Mouse (Mus musculus): ENCODE results near the gene Vwa5b1. TPM values are rescaled to one million over a fixed set of nuclear protein-coding genes. Genes with fewer than 3 reads are reported as not detected.

The Vwa5b1 gene
- total and polyA plus RNA-seq, 3 experiments: not detected

DNA sequence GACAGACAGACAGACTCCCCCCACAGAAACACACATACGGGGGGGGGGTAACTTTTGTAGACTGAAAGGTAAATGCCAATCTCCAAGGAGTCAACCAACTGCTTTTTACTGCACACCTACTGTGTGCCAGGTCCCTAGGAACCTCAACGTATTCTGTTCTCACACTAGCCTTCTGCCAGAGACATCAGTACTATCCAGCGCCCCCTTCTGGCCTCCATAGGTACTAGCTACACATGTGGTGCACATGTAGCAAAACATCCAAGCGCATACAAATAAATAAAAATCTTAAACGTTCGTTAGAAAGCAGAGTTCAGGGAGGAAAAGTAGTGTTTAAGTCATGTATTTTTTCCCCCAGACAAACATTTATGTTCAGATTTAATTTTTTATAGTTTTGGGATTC is 88.6 kb downstream of the Vwa5b1 start:
- Histone ChIP-seq H3K79me2 (ENCODE audit: control insufficient read depth, insufficient read depth, low read length, poor library complexity) (no peaks in the 10 kb centered on the region), H3K27ac (ENCODE audit: control insufficient read depth, low read depth, low read length) (no peak overlapping the region), H3K27me3 (ENCODE audit: control insufficient read depth in 1 of 2, insufficient read depth in 2 of 2, low read length in 2 of 2) (no peaks in the 10 kb centered on the region; a peak in 1 of 4 replicates), H3K9ac (ENCODE audit: control insufficient read depth, low read depth, low read length, poor library complexity, severe bottlenecking) (no peak overlapping the region), H3K36me3 (ENCODE audit: control insufficient read depth in 1 of 2, insufficient read depth in 2 of 2, low read length in 2 of 2) (no peaks in the 10 kb centered on the region), H3K4me1 (ENCODE audit: control insufficient read depth in 1 of 2, insufficient read depth in 2 of 2, low read length in 2 of 2) (no peaks in the 10 kb centered on the region), H3K4me3 (ENCODE audit: control insufficient read depth in 1 of 2, insufficient read depth in 1 of 2, low read depth in 2 of 2, low read length in 2 of 2) (no peak overlapping the region), H3K9me3 (replicated peaks; ENCODE audit: insufficient read depth, low read length) (no peaks in the 10 kb centered on the region)
- TF ChIP-seq CTCF (IDR thresholded peaks at IDR 0.05 in 2 of 3, conservative IDR thresholded peaks at IDR 0.05 in 1 of 3; ENCODE audit: control insufficient read depth in 1 of 3, insufficient read depth in 1 of 3, low read depth in 2 of 3, low read length in 3 of 3, poor library complexity in 1 of 3, severe bottlenecking in 1 of 3): no peak
- no peak for TF ChIP-seq ZC3H11A (IDR thresholded peaks at IDR 0.05; ENCODE audit: low read depth, low read length)
- TF ChIP-seq ZNF384 (IDR thresholded peaks at IDR 0.05; ENCODE audit: low read depth, low read length): no peak
- no peak for TF ChIP-seq GABPA (IDR thresholded peaks at IDR 0.05; ENCODE audit: low read depth, low read length)
- no peak for DNase-seq (ENCODE audit: low read depth, low spot score)

DNA sequence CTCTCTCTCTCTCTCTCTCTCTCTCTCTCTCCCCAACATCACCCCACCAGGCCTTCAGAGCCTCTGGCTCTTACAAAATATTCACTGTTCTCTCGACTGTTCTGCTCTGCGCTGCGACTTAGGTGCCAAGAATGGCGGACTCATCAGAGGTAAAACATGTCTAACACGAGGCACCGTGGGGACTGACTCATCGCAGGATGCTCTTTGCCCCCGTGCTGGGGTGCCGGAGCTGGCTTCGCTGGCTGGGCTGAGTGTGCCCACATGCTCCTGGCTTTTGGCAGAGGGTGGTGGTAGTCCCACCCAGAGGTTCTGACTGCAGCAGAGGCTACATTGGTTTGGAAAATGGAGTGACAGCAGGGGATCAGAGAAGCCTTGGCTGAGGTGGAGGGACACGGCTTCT is 89.4 kb downstream of the Vwa5b1 start:
- H3K4me1 ChIP-seq (ENCODE audit: control insufficient read depth in 1 of 2, insufficient read depth in 2 of 2, low read length in 2 of 2): no peaks in the 10 kb centered on the region
- no peaks in the 10 kb centered on the region for H3K79me2 ChIP-seq (ENCODE audit: control insufficient read depth, insufficient read depth, low read length, poor library complexity)
- no peaks in the 10 kb centered on the region; a peak in 1 of 4 replicates for H3K27me3 ChIP-seq (ENCODE audit: control insufficient read depth in 1 of 2, insufficient read depth in 2 of 2, low read length in 2 of 2)
- TF ChIP-seq TCF12 (IDR thresholded peaks at IDR 0.05; ENCODE audit: low read depth, low read length): no peak
- TF ChIP-seq MAZ (IDR thresholded peaks at IDR 0.05; ENCODE audit: low read depth, low read length): no peak
- TF ChIP-seq SMC3 (IDR thresholded peaks at IDR 0.05; ENCODE audit: low read depth, low read length): no peak
- no peak for TF ChIP-seq CHD2 (IDR thresholded peaks at IDR 0.05; ENCODE audit: low read length)
- no peak for TF ChIP-seq ZKSCAN1 (IDR thresholded peaks at IDR 0.05; ENCODE audit: low read depth, low read length)
- TF ChIP-seq MXI1 (IDR thresholded peaks at IDR 0.05; ENCODE audit: low read depth, low read length): no peak
- TF ChIP-seq E2F4 (IDR thresholded peaks at IDR 0.05; ENCODE audit: borderline replicate concordance, low read depth, low read length): no peak
- no peak for TF ChIP-seq TAL1 (IDR thresholded peaks at IDR 0.05; ENCODE audit: low read length)
- TF ChIP-seq USF2 (IDR thresholded peaks at IDR 0.05; ENCODE audit: borderline replicate concordance in 1 of 2, insufficient read depth in 1 of 2, low read depth in 1 of 2, low read length in 2 of 2): no peak
- no peak for TF ChIP-seq POLR2AphosphoS2 (IDR thresholded peaks at IDR 0.05; ENCODE audit: low read length)
- H3K9ac ChIP-seq (ENCODE audit: control insufficient read depth, low read depth, low read length, poor library complexity, severe bottlenecking): no peak overlapping the region
- H3K36me3 ChIP-seq (ENCODE audit: control insufficient read depth in 1 of 2, insufficient read depth in 2 of 2, low read length in 2 of 2): no peaks in the 10 kb centered on the region
- no peak for DNase-seq (ENCODE audit: low read depth, low spot score)
- no peak overlapping the region for H3K4me3 ChIP-seq (ENCODE audit: control insufficient read depth in 1 of 2, insufficient read depth in 1 of 2, low read depth in 2 of 2, low read length in 2 of 2)
- H3K27ac ChIP-seq (ENCODE audit: control insufficient read depth, low read depth, low read length): no peak overlapping the region
- no peaks in the 10 kb centered on the region for H3K9me3 ChIP-seq (replicated peaks; ENCODE audit: insufficient read depth, low read length)

DNA sequence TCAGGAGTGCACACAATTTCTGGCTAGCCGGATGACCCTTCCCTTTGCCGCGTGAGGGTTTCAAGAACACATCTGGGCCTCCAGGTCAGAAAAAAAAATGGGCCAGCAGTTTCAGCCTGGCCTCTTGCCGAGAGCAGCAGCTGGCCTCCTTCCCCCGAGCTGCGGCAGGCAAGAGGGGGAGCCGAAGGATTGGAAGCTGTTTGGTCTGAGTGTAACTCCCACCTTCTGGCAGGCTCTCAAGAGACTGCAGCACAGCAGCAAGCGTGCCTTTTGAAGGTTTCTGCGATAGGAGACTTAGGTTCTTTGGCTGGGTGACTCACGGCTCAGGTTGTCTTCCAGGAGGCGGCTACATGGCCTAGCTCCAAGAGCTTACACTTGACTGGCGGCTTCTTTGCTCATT is 92.5 kb downstream of the Vwa5b1 start:
- no peaks in the 10 kb centered on the region for H3K9me3 ChIP-seq (replicated peaks; ENCODE audit: insufficient read depth, low read length)

More for the DNA sequence above, 92.5 kb downstream of the Vwa5b1 start:
- no peak for DNase-seq (ENCODE audit: low read depth, low spot score)
- Histone ChIP-seq H3K36me3 (ENCODE audit: control insufficient read depth in 1 of 2, insufficient read depth in 2 of 2, low read length in 2 of 2) (no peaks in the 10 kb centered on the region), H3K79me2 (ENCODE audit: control insufficient read depth, insufficient read depth, low read length, poor library complexity) (no peaks in the 10 kb centered on the region), H3K9ac (ENCODE audit: control insufficient read depth, low read depth, low read length, poor library complexity, severe bottlenecking) (no peak overlapping the region), H3K27ac (ENCODE audit: control insufficient read depth, low read depth, low read length) (no peak overlapping the region), H3K4me3 (ENCODE audit: control insufficient read depth in 1 of 2, insufficient read depth in 1 of 2, low read depth in 2 of 2, low read length in 2 of 2) (no peak overlapping the region), H3K27me3 (ENCODE audit: control insufficient read depth in 1 of 2, insufficient read depth in 2 of 2, low read length in 2 of 2) (no peaks in the 10 kb centered on the region; a peak in 1 of 4 replicates), H3K4me1 (ENCODE audit: control insufficient read depth in 1 of 2, insufficient read depth in 2 of 2, low read length in 2 of 2) (no peaks in the 10 kb centered on the region)
- no peak for TF ChIP-seq USF1 (IDR thresholded peaks at IDR 0.05; ENCODE audit: low read depth, low read length)
- TF ChIP-seq MAFK (IDR thresholded peaks at IDR 0.05; ENCODE audit: borderline replicate concordance, low read depth, low read length): no peak
- no peak for TF ChIP-seq JUND (IDR thresholded peaks at IDR 0.05; ENCODE audit: low read depth, low read length)
- TF ChIP-seq SIN3A (IDR thresholded peaks at IDR 0.05; ENCODE audit: low read length): no peak
- no peak for TF ChIP-seq GATA1 (IDR thresholded peaks at IDR 0.05; ENCODE audit: low read depth, low read length)
- no peak for TF ChIP-seq E2F4 (IDR thresholded peaks at IDR 0.05; ENCODE audit: borderline replicate concordance, low read depth, low read length)
- no peak for TF ChIP-seq GABPA (IDR thresholded peaks at IDR 0.05; ENCODE audit: low read depth, low read length)
- TF ChIP-seq ZMIZ1 (IDR thresholded peaks at IDR 0.05; ENCODE audit: low read depth, low read length): no peak
- TF ChIP-seq CTCF (IDR thresholded peaks at IDR 0.05 in 2 of 3, conservative IDR thresholded peaks at IDR 0.05 in 1 of 3; ENCODE audit: control insufficient read depth in 1 of 3, insufficient read depth in 1 of 3, low read depth in 2 of 3, low read length in 3 of 3, poor library complexity in 1 of 3, severe bottlenecking in 1 of 3): no peak
- TF ChIP-seq TBP (IDR thresholded peaks at IDR 0.05; ENCODE audit: low read depth, low read length): no peak
- TF ChIP-seq MAZ (IDR thresholded peaks at IDR 0.05; ENCODE audit: low read depth, low read length): no peak
- TF ChIP-seq UBTF (IDR thresholded peaks at IDR 0.05; ENCODE audit: borderline replicate concordance, insufficient read depth, low read depth, low read length): no peak
- TF ChIP-seq POLR2AphosphoS2 (IDR thresholded peaks at IDR 0.05; ENCODE audit: low read length): no peak
- no peak for TF ChIP-seq TAL1 (IDR thresholded peaks at IDR 0.05; ENCODE audit: low read length)
- no peak for TF ChIP-seq SMC3 (IDR thresholded peaks at IDR 0.05; ENCODE audit: low read depth, low read length)
- TF ChIP-seq ETS1 (IDR thresholded peaks at IDR 0.05; ENCODE audit: low read depth, low read length): no peak

Measured in MEL (cell line).